Mouse (Mus musculus) megakaryocyte, adult 5-6 weeks (primary cell): ENCODE results near the gene Trim30b. TPM values are rescaled to one million over a fixed set of nuclear protein-coding genes. Genes with fewer than 3 reads are reported as not detected.
A peak's percentile ranks its signal among the peaks of the same experiment; 100 is the strongest.
"Not testable (repeated sequence)": the region's sequence is repeated elsewhere in the genome, so short reads cannot be mapped to it uniquely, and the experiment has no call there.

Experiments used
- ATAC-seq: 2 replicates; pipeline ENCODE4 v1.8.0; 2016; ENCODE audit warnings: mild to moderate bottlenecking, inconsistent platforms; ENCODE audit not compliant: poor library complexity, severe bottlenecking
- total RNA-seq, 2 experiments: library from RNA; stranded (forward) in 1 of 2; stranded (reverse) in 1 of 2; fragments of 153-499, 151-499 nt in 1 of 2; fragments of 221-1000, 200-1000 nt in 1 of 2; gene quantifications; 2 replicates each; pipeline versions ENCODE4 v1.2.3 to v1.2.4; 2015 to 2017

Trim30b gene
- 20.5 and 28.5 TPM in 2 replicates for total RNA-seq (2015)
- total RNA-seq (2017): 18.2 and 23.0 TPM in 2 replicates

GRCm38 (mm10) chr7:104369736-104370414, at the start of gene Trim30b:
Gene Trim30b, minus strand, starts transcription at chr7:104369884.
- peak; percentile 79 for ATAC-seq

- ATAC-seq: no peak
Observed at GRCm38 (mm10) chr7:104404460-104404950, 34.8 kb upstream of the Trim30b start.

- ATAC-seq: peak; percentile 49
Observed at GRCm38 (mm10) chr7:104401140-104401539, 31.5 kb upstream of the Trim30b start.

GRCm38 (mm10) chr7:104400698-104401097, 31.0 kb upstream of the Trim30b start, which contains the start of gene Trim30c:
Gene Trim30c, minus strand, starts transcription at chr7:104400837.
- peak; percentile 85 for ATAC-seq

GRCm38 (mm10) chr7:104398492-104398891, 28.8 kb upstream of the Trim30b start:
- peak; percentile 58 for ATAC-seq

GRCm38 (mm10) chr7:104366339-104366738, 3.3 kb downstream of the Trim30b start:
- peak; percentile 59 for ATAC-seq

GRCm38 (mm10) chr7:104353600-104353967, 16.1 kb downstream of the Trim30b start:
- ATAC-seq: no peak; the same call in 1 of the 2 replicates

- ATAC-seq: peak; percentile 91
Observed at GRCm38 (mm10) chr7:104352717-104353599, 16.7 kb downstream of the Trim30b start, which contains the start of gene Trim12c. Gene Trim12c, minus strand, starts transcription at chr7:104353362.

GRCm38 (mm10) chr7:104348043-104348442, 21.6 kb downstream of the Trim30b start:
- ATAC-seq: peak; percentile 77

- not testable (repeated sequence) for ATAC-seq
Observed at GRCm38 (mm10) chr7:104340744-104341143, 28.9 kb downstream of the Trim30b start.

GRCm38 (mm10) chr7:104335547-104335946, 34.1 kb downstream of the Trim30b start:
- ATAC-seq: peak; percentile 59

- not testable (repeated sequence) for ATAC-seq
Observed at GRCm38 (mm10) chr7:104329171-104329570, 40.5 kb downstream of the Trim30b start, which contains the start of gene Trim34b. Gene Trim34b, plus strand, starts transcription at chr7:104329471.

GRCm38 (mm10) chr7:104322028-104322427, 47.7 kb downstream of the Trim30b start:
- no peak for ATAC-seq

GRCm38 (mm10) chr7:104315369-104316080, 54.2 kb downstream of the Trim30b start, which contains the start of gene Trim12a:
Gene Trim12a, minus strand, starts transcription at chr7:104315466.
- ATAC-seq: peak; percentile 83

GRCm38 (mm10) chr7:104314796-104315353, 54.8 kb downstream of the Trim30b start:
- peak; percentile 72 for ATAC-seq

Other genes with a start within 250 kb of the Trim30b start
- gene Ubqln5, start 240.1 kb downstream of the Trim30b start, total RNA-seq (2015): not detected in 2 replicates
- gene Ubqln5, start 240.1 kb downstream of the Trim30b start, total RNA-seq (2017): not detected in 2 replicates
- gene Olfr643, start 232.5 kb downstream of the Trim30b start, total RNA-seq (2015): not detected in 2 replicates
- not detected in 2 replicates for gene Olfr643, start 232.5 kb downstream of the Trim30b start, total RNA-seq (2017)
- not detected in 2 replicates for gene Ubqln3, start 226.6 kb downstream of the Trim30b start, total RNA-seq (2015)
- gene Ubqln3, start 226.6 kb downstream of the Trim30b start, total RNA-seq (2017): not detected in 2 replicates
- not detected in 2 replicates for gene Ubqlnl, start 219.3 kb downstream of the Trim30b start, total RNA-seq (2015)
- gene Ubqlnl, start 219.3 kb downstream of the Trim30b start, total RNA-seq (2017): not detected in 2 replicates
- gene Olfm5, start 205.1 kb downstream of the Trim30b start, total RNA-seq (2015): not detected in 2 replicates
- gene Olfm5, start 205.1 kb downstream of the Trim30b start, total RNA-seq (2017): not detected in 2 replicates
- 0.16 and 0.38 TPM in 2 replicates for gene Olfr648, start 186.5 kb downstream of the Trim30b start, total RNA-seq (2015)
- 0.04 TPM in 1 of 2 replicates, not detected in the other for gene Olfr648, start 186.5 kb downstream of the Trim30b start, total RNA-seq (2017)
- not detected in 2 replicates for gene Olfr649, start 173.9 kb downstream of the Trim30b start, total RNA-seq (2015)
- not detected in 2 replicates for gene Olfr649, start 173.9 kb downstream of the Trim30b start, total RNA-seq (2017)
- 0.31 and 0.50 TPM in 2 replicates for gene Trim6, start 151.1 kb downstream of the Trim30b start, total RNA-seq (2015)
- gene Trim6, start 151.1 kb downstream of the Trim30b start, total RNA-seq (2017): 0.70 and 1.9 TPM in 2 replicates
- gene Trim34a, start 125.4 kb downstream of the Trim30b start, total RNA-seq (2015): 21.2 and 22.8 TPM in 2 replicates
- 26.9 and 31.2 TPM in 2 replicates for gene Trim34a, start 125.4 kb downstream of the Trim30b start, total RNA-seq (2017)
- 12.2 and 13.9 TPM in 2 replicates for gene Trim5, start 81.8 kb downstream of the Trim30b start, total RNA-seq (2015)
- gene Trim5, start 81.8 kb downstream of the Trim30b start, total RNA-seq (2017): 12.9 and 13.9 TPM in 2 replicates
- 130 and 137 TPM in 2 replicates for gene Trim12a, start 54.4 kb downstream of the Trim30b start, total RNA-seq (2015)
- gene Trim12a, start 54.4 kb downstream of the Trim30b start, total RNA-seq (2017): 147 and 166 TPM in 2 replicates
- gene Trim34b, start 40.4 kb downstream of the Trim30b start, total RNA-seq (2015): not detected in 2 replicates
- gene Trim34b, start 40.4 kb downstream of the Trim30b start, total RNA-seq (2017): 0.98 TPM in 1 of 2 replicates, not detected in the other
- gene Trim12c, start 16.5 kb downstream of the Trim30b start, total RNA-seq (2015): 32.5 and 36.4 TPM in 2 replicates
- 51.5 and 51.8 TPM in 2 replicates for gene Trim12c, start 16.5 kb downstream of the Trim30b start, total RNA-seq (2017)
- gene Trim30c, start 31.0 kb upstream of the Trim30b start, total RNA-seq (2015): 2.0 and 2.8 TPM in 2 replicates
- 3.9 and 5.7 TPM in 2 replicates for gene Trim30c, start 31.0 kb upstream of the Trim30b start, total RNA-seq (2017)
- gene Trim30a, start 95.3 kb upstream of the Trim30b start, total RNA-seq (2015): 113 and 121 TPM in 2 replicates
- 82.3 and 86.1 TPM in 2 replicates for gene Trim30a, start 95.3 kb upstream of the Trim30b start, total RNA-seq (2017)
- gene Trim30d, start 138.0 kb upstream of the Trim30b start, total RNA-seq (2015): 43.3 and 43.8 TPM in 2 replicates
- 39.9 and 41.0 TPM in 2 replicates for gene Trim30d, start 138.0 kb upstream of the Trim30b start, total RNA-seq (2017)
- not detected in 2 replicates for gene Olfr651, start 180.2 kb upstream of the Trim30b start, total RNA-seq (2015)
- not detected in 2 replicates for gene Olfr651, start 180.2 kb upstream of the Trim30b start, total RNA-seq (2017)
- not detected in 2 replicates for gene Olfr652, start 191.0 kb upstream of the Trim30b start, total RNA-seq (2015)
- not detected in 2 replicates for gene Olfr652, start 191.0 kb upstream of the Trim30b start, total RNA-seq (2017)
- not detected in 2 replicates for gene Olfr653, start 207.4 kb upstream of the Trim30b start, total RNA-seq (2015)
- gene Olfr653, start 207.4 kb upstream of the Trim30b start, total RNA-seq (2017): not detected in 2 replicates
- gene Olfr654, start 217.1 kb upstream of the Trim30b start, total RNA-seq (2015): not detected in 2 replicates
- gene Olfr654, start 217.1 kb upstream of the Trim30b start, total RNA-seq (2017): not detected in 2 replicates
- not detected in 2 replicates for gene Olfr655, start 231.9 kb upstream of the Trim30b start, total RNA-seq (2015)
- not detected in 2 replicates for gene Olfr655, start 231.9 kb upstream of the Trim30b start, total RNA-seq (2017)
- gene Olfr656, start 244.1 kb upstream of the Trim30b start, total RNA-seq (2015): not detected in 2 replicates
- gene Olfr656, start 244.1 kb upstream of the Trim30b start, total RNA-seq (2017): not detected in 2 replicates